Mouse (Mus musculus) neutrophil, adult 83 days (primary cell): ENCODE results near the gene Ctnnbip1. TPM values are rescaled to one million over a fixed set of nuclear protein-coding genes. Genes with fewer than 3 reads are reported as not detected.

Experiments used
- total RNA-seq, 2 experiments: library from RNA; stranded (reverse); gene quantifications; one replicate each; pipeline ENCODE4 v1.2.4; 2023

Ctnnbip1 gene
- 10 to 100 TPM in 1 of 2 experiments, 1 to 10 TPM in 1; 9.0 to 13.2 TPM for total RNA-seq

GRCm38 (mm10) chr4:149517868-149518340, at the start of gene Ctnnbip1:
Gene Ctnnbip1, plus strand, starts transcription at chr4:149518236.

GRCm38 (mm10) chr4:149477078-149477477, 41.0 kb upstream of the Ctnnbip1 start, which contains the start of gene Tmem274:
Gene Tmem274, plus strand, starts transcription at chr4:149477378.

GRCm38 (mm10) chr4:149485053-149485824, 32.8 kb upstream of the Ctnnbip1 start, which contains the start of the genes Nmnat1 and Lzic:
Gene Nmnat1, minus strand, starts transcription at chr4:149485202.
Gene Lzic, plus strand, starts transcription at chr4:149485229.

GRCm38 (mm10) chr4:149586044-149586782, 68.2 kb downstream of the Ctnnbip1 start, which contains the start of gene Clstn1:
Gene Clstn1, plus strand, starts transcription at chr4:149586468.

Other genes with a start within 250 kb of the Ctnnbip1 start
- 10 to 100 TPM; 53.6 to 56.7 TPM for gene Kif1b, start 210.5 kb upstream of the Ctnnbip1 start, total RNA-seq
- gene Ube4b, start 91.5 kb upstream of the Ctnnbip1 start, total RNA-seq: 10 to 100 TPM; 36.6 to 50.9 TPM
- not detected for gene Rbp7, start 63.3 kb upstream of the Ctnnbip1 start, total RNA-seq
- gene Tmem274, start 40.9 kb upstream of the Ctnnbip1 start, total RNA-seq: not detected
- 1 to 10 TPM; 1.8 to 2.8 TPM for gene Nmnat1, start 33.0 kb upstream of the Ctnnbip1 start, total RNA-seq
- gene Lzic, start 33.0 kb upstream of the Ctnnbip1 start, total RNA-seq: 10 to 100 TPM; 12.4 to 23.4 TPM
- 1 to 10 TPM; 1.3 to 1.5 TPM for gene Clstn1, start 68.2 kb downstream of the Ctnnbip1 start, total RNA-seq
- gene Pik3cd, start 184.3 kb downstream of the Ctnnbip1 start, total RNA-seq: 100 to 1,000 TPM; 164 to 208 TPM
- 1 to 10 TPM; 3.5 to 3.7 TPM for gene Tmem201, start 219.8 kb downstream of the Ctnnbip1 start, total RNA-seq